Mouse (Mus musculus) cerebellum, postnatal 4 days (tissue): ENCODE measurements around the gene Il1rap.
A peak's percentile ranks its signal among the peaks of the same experiment; 100 is the strongest.

Source experiments
- DNase-seq, 2 experiments: peaks; one replicate each; pipeline ENCODE4 v3.0.0; 2022; ENCODE audit warnings: low spot score in 2 of 2, mixed read lengths in 1 of 2

Il1rap gene

DNA sequence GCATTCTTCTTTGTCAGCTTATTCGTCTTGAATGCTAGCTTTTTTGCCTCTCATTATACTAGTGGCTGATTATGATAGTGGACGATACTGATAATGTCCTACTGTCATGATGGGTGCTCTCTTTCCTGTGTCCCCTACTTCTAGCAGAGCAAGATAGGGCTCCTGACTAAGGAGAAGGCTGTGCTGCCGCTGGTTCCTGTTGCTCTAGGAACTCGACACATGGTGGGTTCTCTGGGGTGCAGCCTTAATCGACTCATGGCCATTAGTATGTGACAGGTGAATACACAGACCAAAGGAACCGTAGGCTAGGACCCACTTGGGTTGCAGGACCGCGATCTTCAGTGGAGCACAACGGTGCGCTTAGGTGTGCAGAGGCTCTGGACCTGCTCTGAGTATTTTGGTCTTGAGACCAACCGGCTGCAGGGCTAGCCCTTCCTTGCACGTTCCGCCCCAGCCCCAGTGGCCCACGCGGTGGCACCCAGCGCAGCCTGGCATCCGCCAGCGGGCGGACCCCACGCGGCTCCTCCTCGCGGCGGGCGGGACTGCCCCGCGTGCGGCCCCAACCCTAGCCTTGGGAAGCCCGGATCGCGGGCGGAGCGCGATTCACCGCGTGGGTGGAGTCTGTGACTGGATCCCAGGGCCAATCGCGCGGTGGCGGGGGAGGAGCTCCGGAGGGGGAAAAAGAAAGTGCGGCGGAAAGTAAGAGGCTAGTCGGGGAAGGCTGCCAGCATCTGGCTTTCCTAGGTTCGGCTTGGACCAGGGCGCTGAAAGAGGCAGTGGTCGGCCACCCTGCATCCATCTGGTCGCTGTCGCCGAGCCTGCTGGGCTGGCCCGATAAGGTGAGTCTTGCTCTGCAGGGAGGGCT lies at the start of gene Il1rap:
Il1rap (plus strand) TSS at position 657 of the 865 bp plus-strand sequence.
- DNase-seq = peak; percentile 76 to 82

DNA sequence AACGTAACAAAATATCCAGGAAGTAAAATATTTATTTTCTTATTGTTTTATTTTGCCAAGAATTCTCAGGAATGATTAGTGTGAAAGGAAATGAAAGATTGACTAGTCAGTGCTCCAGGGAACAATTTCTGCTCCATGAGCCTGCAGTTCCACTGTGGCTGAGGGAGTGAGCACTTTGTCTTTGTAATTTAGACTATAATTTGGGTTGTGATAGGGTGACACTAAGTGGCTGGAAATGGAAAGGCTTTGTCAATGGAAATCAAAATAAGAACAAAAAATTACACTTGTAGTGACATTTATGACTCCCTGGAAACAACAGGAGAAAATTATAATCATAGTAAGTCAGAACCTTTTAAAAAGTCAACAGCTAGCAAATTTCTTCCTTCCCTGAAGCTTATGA lies 49.2 kb upstream of the Il1rap start:
- DNase-seq = no peak

DNA sequence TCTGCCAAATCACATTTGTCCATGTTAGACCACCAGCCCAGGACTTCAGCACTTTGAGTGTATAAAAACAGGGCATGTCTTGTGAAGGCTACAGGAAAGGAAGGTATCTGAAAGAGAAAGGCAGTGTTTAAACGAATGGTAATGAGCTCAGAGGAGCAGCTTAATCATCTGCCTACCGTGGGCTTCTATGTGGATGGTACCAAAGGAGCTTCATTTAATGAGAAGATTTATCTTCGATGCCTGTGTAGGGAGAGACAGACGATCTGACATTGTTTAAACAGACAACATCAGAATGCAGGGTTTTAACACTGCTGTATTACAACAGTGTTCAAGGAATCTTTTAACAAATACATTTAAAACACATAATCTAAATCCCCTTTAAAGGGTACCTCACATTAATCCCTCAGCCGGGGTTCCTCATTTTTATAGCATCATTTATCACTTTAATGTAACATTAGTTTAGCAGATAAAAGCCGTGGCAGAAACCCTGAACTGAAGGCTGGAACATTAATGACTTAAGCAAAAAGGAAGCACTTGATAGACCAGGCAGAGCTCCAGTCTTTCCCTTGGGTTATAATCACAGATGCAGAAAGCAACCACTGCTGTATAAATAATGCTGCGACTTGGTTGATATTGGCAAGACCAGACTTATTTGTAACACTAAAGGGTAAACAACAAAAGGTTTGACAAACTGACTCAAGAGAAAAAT lies 35.2 kb upstream of the Il1rap start:
- DNase-seq = no peak

DNA sequence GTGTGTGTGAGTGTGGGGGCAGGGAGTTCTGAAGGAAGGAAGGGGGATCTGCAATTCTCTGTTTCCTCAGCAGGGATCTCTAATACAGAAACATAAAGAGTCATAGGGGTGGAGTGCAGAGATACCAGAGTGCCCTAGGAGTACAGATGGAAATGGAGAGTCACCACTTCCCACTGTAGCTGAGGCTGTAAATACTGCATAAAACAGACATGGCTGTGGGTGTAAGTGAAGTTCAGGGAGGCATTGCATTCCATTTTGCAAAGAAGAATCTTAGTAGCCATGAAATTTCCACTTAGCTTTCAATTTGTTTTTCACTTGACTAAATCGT lies 34.7 kb upstream of the Il1rap start:
- no peak for DNase-seq

DNA sequence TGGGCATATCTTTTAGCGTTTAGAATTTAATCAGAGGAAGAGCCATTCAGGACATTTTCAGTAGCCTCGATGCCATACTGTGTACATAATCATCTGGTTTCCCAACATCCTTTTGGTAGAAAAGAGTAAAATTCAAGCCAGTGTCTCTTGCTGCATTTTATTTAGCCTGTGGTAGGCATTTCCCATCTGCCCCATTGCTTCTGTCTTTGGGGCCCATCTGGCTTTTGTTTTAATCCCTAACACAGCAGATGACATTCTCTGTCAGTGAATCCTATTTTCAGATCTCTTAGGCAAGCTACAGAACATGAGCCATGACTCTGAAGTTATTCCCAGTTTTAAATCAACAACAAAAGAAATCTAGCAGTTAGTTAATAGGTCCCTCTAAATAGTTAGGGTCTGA lies 32.3 kb upstream of the Il1rap start:
- DNase-seq = no peak

DNA sequence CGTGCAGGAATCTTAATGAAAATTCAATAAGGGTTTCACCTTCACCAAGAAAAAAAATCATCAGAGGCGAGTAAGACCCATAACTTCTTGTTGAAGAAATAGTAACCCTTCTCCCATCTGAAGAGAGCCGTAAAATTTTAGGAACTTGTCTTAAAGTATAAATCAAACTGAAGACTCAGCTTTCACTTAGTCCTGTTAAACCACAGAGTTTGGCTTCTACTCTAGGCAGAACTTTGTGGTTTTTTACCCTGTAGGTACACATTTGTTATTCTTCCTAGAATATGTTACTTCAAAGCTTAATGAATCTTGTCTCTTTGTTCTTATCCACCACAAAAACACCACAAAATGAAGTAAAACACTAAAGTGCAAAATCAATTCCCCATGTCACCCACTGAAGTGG lies 29.3 kb upstream of the Il1rap start:
- no peak for DNase-seq

DNA sequence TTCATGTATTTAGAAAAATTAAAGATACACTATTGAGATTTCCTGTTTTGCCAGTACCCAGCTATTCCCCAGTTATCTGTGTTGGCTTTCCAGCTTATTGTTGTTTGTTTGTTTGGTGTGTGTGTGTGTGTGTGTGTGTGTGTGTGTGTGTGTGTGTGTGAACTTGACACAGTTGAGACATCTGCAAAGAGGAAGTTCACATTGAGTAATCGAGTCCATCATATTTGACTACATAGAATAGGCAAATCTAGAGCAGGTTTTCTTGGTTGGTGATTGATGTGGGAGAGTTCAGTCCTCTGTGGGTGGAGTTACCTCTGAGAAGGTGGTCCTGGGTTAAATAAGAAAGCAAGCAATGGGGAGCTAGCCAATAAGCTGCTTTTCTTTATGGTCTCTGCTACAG lies 22.7 kb upstream of the Il1rap start:
- DNase-seq = no peak

DNA sequence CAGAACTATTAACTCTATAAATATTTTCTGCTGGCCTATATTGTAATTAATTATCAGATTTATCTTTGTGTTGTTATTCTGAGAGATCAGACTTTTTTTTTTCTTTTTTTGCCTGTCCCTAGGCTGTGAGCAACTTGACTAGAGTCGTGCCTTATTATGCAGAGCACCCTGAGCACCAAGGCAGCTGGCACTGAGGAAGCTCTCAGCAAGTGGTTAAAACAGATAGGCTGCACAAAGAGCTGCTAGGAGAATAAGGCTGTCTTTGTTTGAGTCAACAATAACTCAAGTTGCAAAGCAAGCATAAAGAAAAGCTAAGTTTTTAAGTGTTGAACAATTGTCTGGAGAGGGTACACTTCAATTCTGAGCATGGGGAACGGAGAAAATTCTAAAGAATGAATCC lies 19.8 kb upstream of the Il1rap start:
- no peak for DNase-seq

DNA sequence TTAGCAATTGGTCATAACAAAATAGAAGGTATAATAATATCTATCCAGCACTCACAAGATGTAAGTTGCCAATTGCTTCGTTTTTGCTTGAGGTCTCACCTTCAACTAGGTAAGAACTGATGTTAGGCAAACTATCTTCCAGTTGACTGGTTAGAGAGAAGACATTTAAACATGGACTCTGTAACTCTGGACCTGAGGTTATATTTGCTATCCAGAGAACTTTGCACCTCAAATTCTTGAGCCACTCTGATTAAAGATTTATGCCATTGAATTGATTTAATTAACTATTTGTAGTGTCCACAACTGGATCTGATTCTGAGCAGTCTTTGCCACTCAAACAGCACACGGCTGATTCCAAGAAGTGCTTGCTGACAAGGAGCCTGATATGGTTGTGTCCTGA lies 18.7 kb upstream of the Il1rap start:
- DNase-seq = no peak

DNA sequence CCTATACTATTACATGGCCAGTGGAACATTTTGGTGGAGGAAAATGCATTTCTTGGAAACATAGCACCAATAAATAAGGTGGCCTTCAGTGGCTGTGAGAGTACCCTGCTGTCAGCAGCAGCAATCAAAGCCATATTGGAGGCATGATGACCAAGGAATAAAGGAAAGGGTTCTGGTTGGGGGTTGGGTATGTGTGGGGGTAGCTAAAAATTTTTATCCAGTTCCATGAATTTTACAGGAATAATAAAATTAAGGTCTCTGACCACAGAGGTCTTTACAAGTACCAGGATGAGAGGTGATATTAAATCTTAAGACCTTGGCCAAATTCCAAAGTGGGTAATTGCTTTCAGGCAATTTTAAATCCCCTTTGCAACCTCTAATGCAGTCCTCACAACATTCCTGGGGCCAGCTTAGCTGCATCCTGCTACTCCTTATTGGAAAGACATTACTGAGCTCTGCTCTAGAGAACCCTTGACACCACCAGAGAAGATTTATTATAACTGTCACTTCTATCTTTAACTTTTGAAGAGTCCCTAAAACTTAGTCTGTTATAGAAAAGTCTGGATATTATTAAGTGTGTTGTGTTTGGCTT lies 12.0 kb upstream of the Il1rap start:
- DNase-seq = no peak

DNA sequence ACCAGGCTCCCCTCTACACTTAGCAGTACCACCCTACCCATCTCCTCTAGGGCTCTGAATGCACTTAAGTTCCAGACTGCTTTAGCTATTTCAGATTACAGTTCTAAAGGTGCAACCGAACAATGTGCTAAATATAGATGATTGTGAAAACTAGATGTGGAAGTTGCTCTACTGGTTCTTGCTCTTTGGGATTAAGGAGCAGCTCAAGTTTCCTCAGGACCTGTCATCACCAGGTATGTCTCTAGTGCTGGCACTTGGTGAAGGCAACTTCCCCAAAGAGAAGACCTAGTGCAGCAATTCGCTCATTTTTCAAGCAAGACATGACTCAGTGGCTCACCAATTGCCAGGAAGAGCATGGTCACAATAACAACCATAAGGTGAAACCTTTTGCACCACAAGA lies 9.7 kb upstream of the Il1rap start:
- no peak for DNase-seq

DNA sequence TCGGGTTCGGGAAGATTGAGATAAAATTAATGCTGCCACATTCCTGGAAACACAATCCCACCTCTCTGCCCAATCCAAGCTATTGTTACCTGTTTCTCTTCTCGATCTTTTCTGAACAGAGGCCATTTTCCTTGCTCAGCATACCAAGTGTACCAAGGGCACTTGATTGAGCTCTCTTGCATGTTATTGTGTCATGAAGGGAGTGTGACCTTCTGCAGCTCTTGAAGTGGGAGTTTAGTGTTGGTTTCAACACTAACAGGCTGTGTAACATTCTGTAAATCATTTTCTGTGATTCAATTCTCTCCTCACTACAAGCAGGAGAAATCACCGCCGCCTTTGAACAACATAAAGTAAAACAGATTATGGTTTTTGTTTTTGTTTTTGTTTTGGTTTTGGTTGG lies 7.3 kb upstream of the Il1rap start:
- no peak for DNase-seq

DNA sequence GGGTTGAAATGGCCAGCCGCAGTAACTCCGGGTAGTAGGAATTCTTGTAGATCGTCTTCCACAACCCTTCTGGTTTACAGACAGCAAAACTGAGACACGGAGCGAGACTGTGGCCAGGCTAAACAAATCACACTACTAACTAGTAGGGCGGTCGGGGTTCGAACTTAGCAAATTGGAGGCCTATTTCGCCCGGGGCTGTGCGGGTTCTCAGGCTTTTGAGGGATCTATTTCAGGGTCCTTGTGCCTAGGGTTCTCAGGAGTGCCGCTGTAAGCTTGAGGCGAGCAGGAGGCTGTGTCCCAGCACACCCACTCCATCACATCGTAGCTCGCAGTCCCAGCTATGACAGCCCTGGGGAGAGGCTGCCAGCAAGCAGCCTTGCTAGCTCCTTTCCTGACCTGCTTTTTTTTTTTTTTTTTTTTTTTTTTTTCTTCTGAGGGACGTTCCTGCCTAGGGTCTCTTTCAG lies 441 bp downstream of the Il1rap start:
- DNase-seq = peak in 1 of 2 experiments; percentile 28

DNA sequence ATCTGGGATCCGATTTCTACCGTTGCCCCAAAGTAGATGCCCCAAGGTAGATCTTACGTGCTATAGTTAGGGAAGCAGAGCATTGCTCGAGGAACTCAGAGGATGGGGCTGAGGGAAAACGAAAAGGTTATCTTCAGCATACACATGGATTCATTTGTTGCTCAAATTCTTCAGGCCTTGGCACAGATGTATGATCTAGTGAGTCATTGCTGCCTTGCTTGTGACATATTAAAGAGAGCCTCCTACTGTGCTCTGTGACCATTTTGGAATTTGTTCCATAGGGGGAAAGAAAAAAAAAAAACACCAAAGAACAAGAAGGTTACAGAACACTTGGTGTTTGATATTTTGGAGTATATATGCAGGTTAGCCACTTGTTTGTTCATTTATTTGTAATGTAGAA lies 4.3 kb downstream of the Il1rap start:
- DNase-seq = no peak

DNA sequence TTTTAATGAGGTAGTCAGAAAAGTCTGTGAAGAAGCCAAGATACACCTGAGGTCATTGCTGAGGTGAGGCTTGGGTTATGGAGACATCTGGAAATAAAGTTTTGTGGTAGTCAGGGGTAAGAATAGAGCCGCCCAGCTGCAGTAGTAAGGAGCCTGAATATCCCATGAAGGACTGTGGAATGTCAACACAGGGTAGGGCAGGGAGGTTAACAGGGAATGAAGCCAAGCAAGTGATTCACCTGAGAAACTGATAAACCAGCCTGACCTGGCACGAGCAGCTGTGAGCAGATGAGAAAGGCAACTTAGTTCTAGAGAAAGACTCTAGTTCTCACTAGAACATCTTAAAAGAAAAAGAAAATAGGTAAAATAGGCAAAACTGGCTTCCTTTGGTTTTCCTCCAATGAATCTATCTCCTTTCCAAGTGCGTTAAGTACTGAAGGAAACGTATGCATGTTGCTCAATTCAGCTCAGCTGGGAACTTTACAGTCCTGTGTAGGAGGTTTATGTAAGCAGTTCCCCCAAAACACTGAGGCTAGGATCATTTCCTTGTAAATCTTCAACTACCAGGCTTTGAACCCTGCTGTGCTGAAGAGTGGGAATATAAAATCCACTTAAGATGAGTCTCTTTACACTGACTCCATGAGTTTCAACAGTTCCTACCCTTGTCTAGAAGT lies 9.5 kb downstream of the Il1rap start:
- no peak for DNase-seq

DNA sequence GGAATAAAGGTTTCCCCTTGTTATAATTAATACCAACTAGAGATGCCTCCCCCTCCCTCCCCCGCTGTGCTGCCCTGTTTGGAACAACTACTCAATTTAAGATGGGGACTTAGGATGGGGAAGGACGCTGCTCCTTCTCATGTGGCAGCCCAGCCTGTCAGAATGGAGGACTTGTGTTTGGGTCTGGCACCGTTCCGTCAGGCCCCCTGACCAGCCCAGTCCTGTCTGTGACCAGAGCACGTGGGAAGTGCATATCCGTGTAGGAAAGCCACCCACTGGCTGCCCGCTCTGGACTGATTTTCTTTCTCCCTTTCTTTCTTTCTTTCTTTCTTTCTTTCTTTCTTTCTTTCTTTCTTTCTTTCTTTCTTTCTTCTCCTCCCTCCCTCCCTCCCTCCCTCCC lies 14.9 kb downstream of the Il1rap start:
- DNase-seq = no peak

DNA sequence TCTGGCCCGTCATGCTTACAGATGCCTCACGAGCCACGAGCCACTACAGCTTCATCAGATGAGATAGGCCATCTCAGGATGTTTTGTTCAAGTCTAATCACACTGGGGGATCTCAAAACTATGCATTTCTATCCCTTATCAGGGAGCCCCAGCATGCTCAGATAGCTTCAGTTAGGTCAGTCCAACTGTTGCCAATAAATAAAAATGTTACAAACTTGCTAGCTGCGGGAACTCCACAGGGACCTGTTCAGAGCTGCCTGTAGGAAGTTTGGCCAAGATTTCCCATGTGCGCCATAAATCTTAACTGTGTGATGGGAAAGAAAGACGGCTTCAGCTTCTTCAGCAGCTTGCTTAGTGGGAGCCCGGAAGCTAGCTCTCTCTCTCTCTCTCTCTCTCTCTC lies 15.8 kb downstream of the Il1rap start:
- no peak for DNase-seq

DNA sequence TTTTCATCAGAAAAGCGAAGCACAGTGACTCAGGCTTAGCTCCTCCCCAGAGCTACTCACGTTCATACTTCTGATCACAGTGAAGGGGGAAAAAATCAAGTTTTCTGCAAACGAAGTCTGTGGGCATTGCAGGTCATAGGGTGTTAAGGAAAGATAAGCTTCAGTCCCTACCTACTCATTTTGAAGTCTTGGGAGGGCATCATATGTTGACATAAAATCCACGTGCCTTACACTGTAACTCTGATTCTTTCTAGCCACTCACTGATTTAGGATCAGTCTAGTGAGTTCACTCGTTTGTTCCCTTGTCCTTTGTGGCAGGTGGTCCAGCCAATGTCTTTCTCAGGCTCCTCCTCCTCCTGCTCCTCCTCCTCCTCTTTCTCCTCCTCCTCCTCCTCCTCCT lies 17.1 kb downstream of the Il1rap start:
- no peak for DNase-seq

DNA sequence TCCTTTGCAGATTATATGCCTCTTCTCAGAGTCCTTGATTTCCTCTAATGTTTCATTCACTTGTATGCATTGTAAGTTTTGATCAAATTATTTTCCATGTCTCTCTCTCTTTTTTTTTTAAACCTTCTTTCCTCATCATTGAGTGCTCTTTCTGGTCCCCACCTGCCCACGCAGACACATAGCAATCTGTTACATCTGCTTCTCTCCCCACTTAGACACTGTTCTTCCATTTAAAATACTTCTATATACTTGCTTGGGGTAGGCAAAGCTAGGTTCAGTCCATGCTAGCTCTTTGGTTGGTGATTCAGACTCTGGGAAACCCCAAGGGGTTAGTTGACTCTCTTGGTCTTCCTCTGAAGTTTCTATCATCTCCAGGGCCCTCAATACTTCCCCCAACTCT lies 20.0 kb downstream of the Il1rap start:
- DNase-seq = no peak

DNA sequence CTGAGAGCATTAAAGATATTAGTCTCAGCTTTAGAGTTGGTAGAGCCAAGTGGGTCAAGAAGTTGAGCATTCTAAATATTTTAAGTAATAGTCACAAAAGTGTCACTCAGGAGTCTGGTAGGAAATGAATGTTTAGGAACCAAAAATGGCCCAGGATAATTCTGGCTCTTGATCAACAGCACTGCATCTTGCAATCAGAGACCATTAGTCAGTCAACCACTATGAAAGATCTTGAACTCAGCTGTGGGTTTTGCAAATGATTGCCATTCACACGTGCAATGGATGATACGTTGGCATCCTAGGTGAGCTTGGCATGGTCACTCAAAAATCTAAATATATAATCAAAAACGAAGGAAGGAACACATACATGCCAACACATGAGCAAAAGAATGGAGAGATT lies 23.1 kb downstream of the Il1rap start:
- DNase-seq = no peak

DNA sequence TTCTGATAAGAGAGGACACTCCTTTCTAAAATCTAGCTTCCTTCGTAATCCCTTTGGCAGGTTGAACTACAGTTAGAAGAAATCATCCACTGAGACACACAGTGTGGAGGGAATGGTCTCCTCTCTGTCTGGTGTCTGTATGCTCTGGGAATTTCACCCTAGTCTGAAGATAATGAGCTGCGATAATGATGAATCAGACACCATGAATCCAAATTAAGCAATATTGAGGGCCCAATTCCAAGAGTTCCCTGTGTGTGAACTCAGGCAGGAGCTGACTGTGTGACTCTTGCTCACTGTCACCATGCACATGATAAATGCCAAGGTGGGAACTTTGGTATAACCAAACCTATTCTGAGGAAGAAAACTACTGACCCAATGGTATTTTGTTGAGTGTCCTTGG lies 26.5 kb downstream of the Il1rap start:
- no peak for DNase-seq

DNA sequence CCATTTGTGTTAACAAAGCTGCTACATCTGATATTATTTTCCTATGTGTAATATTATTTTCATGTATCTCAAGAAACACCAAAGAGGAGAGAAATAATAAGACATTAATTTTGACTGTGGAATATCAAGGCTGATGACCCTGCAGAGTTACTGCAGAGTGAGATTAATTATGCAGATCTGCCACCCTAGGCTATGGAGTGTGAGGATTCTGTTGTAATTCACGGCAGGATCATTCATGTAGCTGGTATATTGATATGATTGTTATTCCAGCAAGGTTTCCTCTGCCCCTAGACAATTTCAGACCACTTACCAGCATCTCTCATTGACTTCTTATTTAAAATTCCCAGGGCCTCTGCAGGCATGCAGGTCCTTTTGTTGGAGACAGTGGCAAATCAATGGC lies 29.0 kb downstream of the Il1rap start:
- no peak for DNase-seq
